Mouse (Mus musculus) heart, adult 2 months (tissue): ENCODE measurements around the gene Olfr97. TPM values are rescaled to one million over a fixed set of nuclear protein-coding genes. Genes with fewer than 3 reads are reported as not detected.

Experiments
- DNase-seq, 2 experiments: peaks; one replicate each; pipeline ENCODE4 v3.0.0; 2021
- H3K27ac ChIP-seq: fragments of 200-600 bp; 2 replicates; pipeline ENCODE4 v1.8.1; 2022
- H3K27me3 ChIP-seq: fragments of 200-500 bp; 2 replicates; pipeline ENCODE4 v1.6.1; 2012; ENCODE audit warnings: mild to moderate bottlenecking, low read length, inconsistent platforms, mixed read lengths; ENCODE audit not compliant: control insufficient read depth, insufficient read depth
- H3K36me3 ChIP-seq: fragments of 200-500 bp; 2 replicates; pipeline ENCODE4 v1.6.1; 2012; ENCODE audit warnings: low read length, inconsistent platforms; ENCODE audit not compliant: control insufficient read depth, insufficient read depth
- H3K4me1 ChIP-seq: fragments of 200-500 bp; 2 replicates; pipeline ENCODE4 v1.6.1; 2011; ENCODE audit warnings: low read length; ENCODE audit not compliant: control insufficient read depth, insufficient read depth
- H3K4me3 ChIP-seq: fragments of 200-600 bp; 2 replicates; pipeline ENCODE4 v1.8.1; 2022
- H3K79me2 ChIP-seq: fragments of 200-500 bp; replicated peaks from 2 replicates; pipeline ENCODE4 v1.6.1; 2012; ENCODE audit warnings: mild to moderate bottlenecking, inconsistent platforms, low read length, moderate library complexity, mixed read lengths; ENCODE audit not compliant: control insufficient read depth, insufficient read depth
- H3K9ac ChIP-seq: fragments of 200-500 bp; 2 replicates; pipeline ENCODE4 v1.6.1; 2012; ENCODE audit warnings: low read depth, mild to moderate bottlenecking, control low read depth, inconsistent platforms, low read length, mixed read lengths
- CTCF ChIP-seq: fragments of 200-600 bp; IDR thresholded peaks from 2 replicates; pipeline ENCODE4 v1.8.1; 2022; ENCODE audit warnings: antibody characterized with exemption, mild to moderate bottlenecking, moderate library complexity
- EP300 ChIP-seq: fragments of 200-500 bp; IDR thresholded peaks from 2 replicates; pipeline ENCODE4 v1.6.1; 2011; ENCODE audit warnings: low read depth, low read length, control low read depth; ENCODE audit not compliant: insufficient read depth
- POLR2A ChIP-seq: fragments of 200-500 bp; IDR thresholded peaks from 2 replicates; pipeline ENCODE4 v1.6.1; 2011; ENCODE audit warnings: mild to moderate bottlenecking, low read depth, low read length, control low read depth; ENCODE audit not compliant: insufficient read depth
- WGBS: fragments of 180-500 bp; shearing (Covaris S2); methylation state at CpG from one replicate; pipeline ENCODE4 v1.1.7; 2018; 5-methylcytosine and 5-hydroxymethylcytosine counted together
- intact Hi-C: fragments of 180-260 bp; cut with DNase I; formaldehyde crosslinking; loops from one replicate; pipeline ENCODE4 v1.15.1; 2025
- polyA plus RNA-seq: library from polyadenylated mRNA; depleted of rRNA; stranded (reverse); fragments of >200 nt; gene quantifications from 2 replicates; pipeline ENCODE4 v1.2.3, GENCODE M21; 2012; rRNA removed
- total RNA-seq, 2 experiments: library from RNA; stranded (reverse); gene quantifications; 2 replicates each; pipeline ENCODE4 v1.2.3; 2021

Gene Olfr97
- total and polyA plus RNA-seq, 3 experiments = not detected

DNA sequence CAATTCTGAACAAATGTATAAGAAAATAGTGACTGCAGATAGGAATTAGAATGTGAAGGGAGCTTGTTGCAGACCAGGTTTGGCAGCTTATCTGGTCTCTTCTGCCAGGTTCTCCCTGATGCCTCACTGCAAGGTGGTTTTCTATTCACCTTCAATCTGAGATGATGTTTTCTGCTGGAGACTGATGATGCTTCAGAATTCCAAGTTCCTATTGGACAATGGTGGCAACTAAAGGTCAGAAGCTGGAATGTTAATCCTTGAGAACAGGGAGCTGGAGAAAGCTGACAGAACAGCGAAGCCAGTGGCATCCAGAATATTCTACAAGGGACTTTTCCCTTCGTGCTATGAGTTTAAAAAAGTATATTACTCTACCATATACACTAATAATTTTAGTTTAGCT lies 46.4 kb downstream of the Olfr97 start:
- no peaks in the 10 kb centered on the region for H3K79me2 ChIP-seq
- 40% methylated on average over 2 of the region's 2 CpGs for WGBS
- no peak for TF ChIP-seq POLR2A
- no peak for TF ChIP-seq EP300
- no peak for TF ChIP-seq CTCF
- H3K27ac ChIP-seq = no peak overlapping the region
- intact Hi-C loops = no loop called here
- no peak overlapping the region for H3K9ac ChIP-seq
- no peaks in the 10 kb centered on the region for H3K36me3 ChIP-seq
- H3K4me1 ChIP-seq = no peaks in the 10 kb centered on the region
- no peak for DNase-seq
- H3K27me3 ChIP-seq = 0 out of 2 replicates have a peak, but pooled peaks cover 1% of the 10 kb centered on the region
- no peak overlapping the region for H3K4me3 ChIP-seq

DNA sequence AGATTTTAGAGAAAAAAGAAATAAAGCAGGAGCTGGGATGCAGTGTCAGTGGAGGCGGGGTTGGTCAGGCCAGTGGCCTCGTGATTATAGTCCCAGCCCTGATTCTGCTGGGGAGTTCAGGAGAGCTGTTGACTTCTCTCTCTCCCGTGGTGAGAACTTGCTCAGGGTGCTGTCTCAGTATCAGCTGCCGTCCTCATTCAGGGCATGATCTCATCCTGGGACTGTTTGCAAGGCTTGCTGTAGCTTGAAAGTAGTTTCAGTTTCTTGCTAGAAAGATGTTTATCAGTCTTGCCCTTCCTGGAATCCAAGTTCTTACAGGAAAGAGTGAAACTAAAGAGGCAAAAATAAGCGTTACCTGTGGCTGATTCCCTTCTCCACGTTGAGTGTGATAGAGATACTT lies 51.7 kb downstream of the Olfr97 start:
- DNase-seq = no peak
- no peak overlapping the region for H3K4me3 ChIP-seq
- TF ChIP-seq POLR2A = no peak
- TF ChIP-seq CTCF = no peak
- TF ChIP-seq EP300 = no peak
- H3K79me2 ChIP-seq = no peaks in the 10 kb centered on the region
- WGBS = 20% methylated on average over 6 of the region's 6 CpGs
- no peak overlapping the region for H3K27ac ChIP-seq
- intact Hi-C loops = no loop called here
- no peaks in the 10 kb centered on the region for H3K27me3 ChIP-seq
- H3K36me3 ChIP-seq = no peaks in the 10 kb centered on the region
- H3K9ac ChIP-seq = no peak overlapping the region
- peaks cover 1% of the 10 kb centered on the region; the same call in 1 of the 2 replicates for H3K4me1 ChIP-seq

Other genes with a start within 250 kb of the Olfr97 start
- under 1 TPM; 0.41 to 0.63 TPM for gene H2-M5, start 247.8 kb downstream of the Olfr97 start, total RNA-seq
- 0.14 and 0.35 TPM in 2 replicates for gene H2-M5, start 247.8 kb downstream of the Olfr97 start, polyA plus RNA-seq
- gene Zfp57, start 236.2 kb downstream of the Olfr97 start, total RNA-seq = 1 to 10 TPM in 1 of 2 experiments, under 1 TPM in 1; 0.94 to 1.4 TPM
- gene Zfp57, start 236.2 kb downstream of the Olfr97 start, polyA plus RNA-seq = 2.3 and 4.3 TPM in 2 replicates
- gene Mog, start 213.9 kb downstream of the Olfr97 start, total RNA-seq = not detected
- 0.09 TPM in 1 of 2 replicates, not detected in the other for gene Mog, start 213.9 kb downstream of the Olfr97 start, polyA plus RNA-seq
- gene Gabbr1, start 191.4 kb downstream of the Olfr97 start, total RNA-seq = 1 to 10 TPM; 6.5 to 6.7 TPM
- 15.5 and 17.4 TPM in 2 replicates for gene Gabbr1, start 191.4 kb downstream of the Olfr97 start, polyA plus RNA-seq
- not detected for gene Olfr90, start 148.8 kb downstream of the Olfr97 start, total RNA-seq
- gene Olfr90, start 148.8 kb downstream of the Olfr97 start, polyA plus RNA-seq = not detected in 2 replicates
- gene Olfr91, start 139.1 kb downstream of the Olfr97 start, total RNA-seq = not detected
- gene Olfr91, start 139.1 kb downstream of the Olfr97 start, polyA plus RNA-seq = not detected in 2 replicates
- not detected for gene Olfr92, start 117.2 kb downstream of the Olfr97 start, total RNA-seq
- gene Olfr92, start 117.2 kb downstream of the Olfr97 start, polyA plus RNA-seq = not detected in 2 replicates
- not detected for gene Olfr93, start 75.8 kb downstream of the Olfr97 start, total RNA-seq
- not detected in 2 replicates for gene Olfr93, start 75.8 kb downstream of the Olfr97 start, polyA plus RNA-seq
- gene Ubd, start 43.4 kb downstream of the Olfr97 start, total RNA-seq = not detected
- 0.12 TPM in 1 of 2 replicates, not detected in the other for gene Ubd, start 43.4 kb downstream of the Olfr97 start, polyA plus RNA-seq
- not detected for gene Olfr94, start 36.3 kb downstream of the Olfr97 start, total RNA-seq
- not detected in 2 replicates for gene Olfr94, start 36.3 kb downstream of the Olfr97 start, polyA plus RNA-seq
- not detected for gene Olfr95, start 24.2 kb downstream of the Olfr97 start, total RNA-seq
- not detected in 2 replicates for gene Olfr95, start 24.2 kb downstream of the Olfr97 start, polyA plus RNA-seq
- not detected for gene Olfr96, start 17.2 kb downstream of the Olfr97 start, total RNA-seq
- not detected in 2 replicates for gene Olfr96, start 17.2 kb downstream of the Olfr97 start, polyA plus RNA-seq
- gene Olfr98, start 26.4 kb upstream of the Olfr97 start, total RNA-seq = not detected
- not detected in 2 replicates for gene Olfr98, start 26.4 kb upstream of the Olfr97 start, polyA plus RNA-seq
- 1 to 10 TPM; 3.2 to 3.3 TPM for gene H2-M3, start 32.9 kb upstream of the Olfr97 start, total RNA-seq
- 4.9 and 5.0 TPM in 2 replicates for gene H2-M3, start 32.9 kb upstream of the Olfr97 start, polyA plus RNA-seq
- not detected for gene Olfr99, start 46.1 kb upstream of the Olfr97 start, total RNA-seq
- gene Olfr99, start 46.1 kb upstream of the Olfr97 start, polyA plus RNA-seq = not detected in 2 replicates
- not detected for gene Olfr101, start 67.0 kb upstream of the Olfr97 start, total RNA-seq
- gene Olfr101, start 67.0 kb upstream of the Olfr97 start, polyA plus RNA-seq = not detected in 2 replicates
- gene Olfr102, start 79.7 kb upstream of the Olfr97 start, total RNA-seq = not detected
- not detected in 2 replicates for gene Olfr102, start 79.7 kb upstream of the Olfr97 start, polyA plus RNA-seq
- not detected for gene Olfr103, start 102.4 kb upstream of the Olfr97 start, total RNA-seq
- gene Olfr103, start 102.4 kb upstream of the Olfr97 start, polyA plus RNA-seq = not detected in 2 replicates
- not detected for gene Olfr104-ps, start 122.3 kb upstream of the Olfr97 start, total RNA-seq
- not detected in 2 replicates for gene Olfr104-ps, start 122.3 kb upstream of the Olfr97 start, polyA plus RNA-seq
- not detected for gene Olfr105-ps, start 141.7 kb upstream of the Olfr97 start, total RNA-seq
- not detected in 2 replicates for gene Olfr105-ps, start 141.7 kb upstream of the Olfr97 start, polyA plus RNA-seq
- gene Olfr106-ps, start 153.1 kb upstream of the Olfr97 start, total RNA-seq = not detected
- not detected in 2 replicates for gene Olfr106-ps, start 153.1 kb upstream of the Olfr97 start, polyA plus RNA-seq
- not detected for gene Olfr107, start 161.9 kb upstream of the Olfr97 start, total RNA-seq
- gene Olfr107, start 161.9 kb upstream of the Olfr97 start, polyA plus RNA-seq = not detected in 2 replicates
- gene Olfr108, start 208.2 kb upstream of the Olfr97 start, total RNA-seq = not detected
- not detected in 2 replicates for gene Olfr108, start 208.2 kb upstream of the Olfr97 start, polyA plus RNA-seq
- gene Olfr109, start 221.6 kb upstream of the Olfr97 start, total RNA-seq = not detected
- not detected in 2 replicates for gene Olfr109, start 221.6 kb upstream of the Olfr97 start, polyA plus RNA-seq
- gene H2-M2, start 246.2 kb upstream of the Olfr97 start, total RNA-seq = not detected
- gene H2-M2, start 246.2 kb upstream of the Olfr97 start, polyA plus RNA-seq = 0.10 TPM in 1 of 2 replicates, not detected in the other